Mouse (Mus musculus) skeletal muscle tissue, adult 2 months (tissue): ENCODE results near the gene Ybey.

Source experiments
- DNase-seq: peaks from one replicate; pipeline ENCODE4 v3.0.0-alpha.2; 2012; ENCODE audit warnings: low read depth, low spot score

The Ybey gene

GRCm38 (mm10) chr10:76468203-76469162, at the start of gene Ybey, which contains the start of gene Mcm3ap:
Gene Ybey (minus strand): TSS chr10:76469114.
Gene Mcm3ap (plus strand): TSS chr10:76468927.
- peak; percentile 78 for DNase-seq

GRCm38 (mm10) chr10:76512965-76513583, 44.2 kb upstream of the Ybey start:
- DNase-seq: peak; percentile 54

- no peak for DNase-seq
Measured at GRCm38 (mm10) chr10:76505865-76506264, 37.0 kb upstream of the Ybey start.

- no peak for DNase-seq
Measured at GRCm38 (mm10) chr10:76504271-76504943, 35.5 kb upstream of the Ybey start.

GRCm38 (mm10) chr10:76497522-76497921, 28.6 kb upstream of the Ybey start:
- no peak for DNase-seq

- DNase-seq: no peak
Measured at GRCm38 (mm10) chr10:76496366-76496765, 27.5 kb upstream of the Ybey start.

GRCm38 (mm10) chr10:76495501-76495900, 26.6 kb upstream of the Ybey start:
- DNase-seq: no peak

GRCm38 (mm10) chr10:76493527-76493926, 24.6 kb upstream of the Ybey start:
- no peak for DNase-seq

GRCm38 (mm10) chr10:76489205-76489604, 20.3 kb upstream of the Ybey start:
- DNase-seq: no peak

- DNase-seq: no peak
Measured at GRCm38 (mm10) chr10:76488265-76488664, 19.4 kb upstream of the Ybey start.

GRCm38 (mm10) chr10:76486302-76486701, 17.4 kb upstream of the Ybey start:
- DNase-seq: no peak

- no peak for DNase-seq
Measured at GRCm38 (mm10) chr10:76481480-76481879, 12.6 kb upstream of the Ybey start.

GRCm38 (mm10) chr10:76480851-76481250, 11.9 kb upstream of the Ybey start:
- no peak for DNase-seq

GRCm38 (mm10) chr10:76473759-76474158, 4.8 kb upstream of the Ybey start:
- no peak for DNase-seq

- DNase-seq: no peak
Measured at GRCm38 (mm10) chr10:76462721-76463120, 6.2 kb downstream of the Ybey start.

GRCm38 (mm10) chr10:76462312-76462711, 6.6 kb downstream of the Ybey start:
- DNase-seq: no peak

- no peak for DNase-seq
Measured at GRCm38 (mm10) chr10:76461255-76461654, 7.7 kb downstream of the Ybey start.

- no peak for DNase-seq
Measured at GRCm38 (mm10) chr10:76455289-76455688, 13.6 kb downstream of the Ybey start.

GRCm38 (mm10) chr10:76448851-76449250, 20.1 kb downstream of the Ybey start, which contains the start of gene 2610028H24Rik:
Gene 2610028H24Rik (plus strand): TSS chr10:76449081.
- DNase-seq: no peak

GRCm38 (mm10) chr10:76447406-76448229, 21.3 kb downstream of the Ybey start:
- peak; percentile 89 for DNase-seq

GRCm38 (mm10) chr10:76445996-76446681, 22.8 kb downstream of the Ybey start:
- DNase-seq: no peak
